Mouse (Mus musculus) erythroblast, embryonic 14.5 days (primary cell): ENCODE results near the gene Slc41a2.

Experiments
- GATA1 ChIP-seq: IDR thresholded peaks from 2 replicates; pipeline ENCODE4 v1.6.1; 2012; ENCODE audit warnings: low read length, inconsistent platforms, mixed read lengths
- TAL1 ChIP-seq: IDR thresholded peaks from 3 replicates; pipeline ENCODE4 v1.6.1; 2012; ENCODE audit warnings: low read length, inconsistent platforms, mixed read lengths

DNA sequence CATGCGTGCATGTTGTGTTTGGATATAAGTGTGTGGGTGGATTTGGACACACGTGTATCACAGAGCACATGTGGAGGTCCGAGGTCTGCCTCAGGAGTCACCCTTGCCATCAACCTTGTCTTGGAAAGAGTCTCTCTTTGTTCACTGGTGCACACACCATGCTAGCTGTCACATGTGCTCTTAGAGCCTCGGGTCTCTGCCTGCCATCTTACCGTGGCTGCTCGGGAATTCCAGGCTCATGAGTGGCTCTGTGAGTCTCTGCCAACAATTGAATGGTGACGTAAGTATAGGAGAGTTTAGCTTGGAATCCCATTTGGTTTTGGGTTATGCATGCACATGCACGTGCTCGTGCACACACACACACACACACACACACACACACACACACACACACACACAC lies 138.4 kb downstream of the Slc41a2 start:
- TF ChIP-seq GATA1 (no peak), TAL1 (no peak)
